ENCODE assay signal across 27 mouse cellular contexts in genomic region chr4:66908376-66908775, GRCm38 (mm10).
"Had no signal": no experiment of that assay in that cellular context is flagged by ENCODE, and none has a peak within 500 bp of the region (broad histone marks: within the 10 kb centered on the region; RNA-seq: fewer than 3 reads in every experiment).

No protein-coding gene starts in this region.

- H3K4me3 ChIP-seq: heart, adult 2 months; heart, embryonic 13.5 days; heart, embryonic 15.5 days; hindbrain, embryonic 13.5 days; hindbrain, embryonic 15.5 days; kidney, embryonic 15.5 days; left cerebral cortex, adult 2 months; limb, embryonic 13.5 days; limb, embryonic 15.5 days; liver, embryonic 12.5 days had no signal

- H3K9me3 ChIP-seq: heart, embryonic 13.5 days; heart, embryonic 15.5 days; hindbrain, embryonic 13.5 days; hindbrain, embryonic 15.5 days; kidney, embryonic 15.5 days; limb, embryonic 13.5 days; limb, embryonic 15.5 days; liver, embryonic 12.5 days had no signal

- ATAC-seq: hindbrain, postnatal 0 days; liver, embryonic 12.5 days had no signal

- H3K36me3 ChIP-seq: heart, embryonic 13.5 days; heart, embryonic 15.5 days; hindbrain, embryonic 13.5 days; hindbrain, embryonic 15.5 days; kidney, embryonic 15.5 days; limb, embryonic 13.5 days; limb, embryonic 15.5 days; liver, embryonic 12.5 days had no signal

- H3K27ac ChIP-seq: heart, adult 2 months; heart, embryonic 13.5 days; heart, embryonic 15.5 days; hindbrain, embryonic 13.5 days; hindbrain, embryonic 15.5 days; hindbrain, postnatal 0 days; kidney, embryonic 15.5 days; kidney, postnatal 0 days; left cerebral cortex, adult 2 months; limb, embryonic 13.5 days; limb, embryonic 15.5 days; liver, embryonic 12.5 days; liver, embryonic 14.5 days had no signal

- H3K9ac ChIP-seq: heart, embryonic 13.5 days; heart, embryonic 15.5 days; hindbrain, embryonic 13.5 days; hindbrain, embryonic 15.5 days; kidney, embryonic 15.5 days; limb, embryonic 13.5 days; limb, embryonic 15.5 days; liver, embryonic 12.5 days; liver, embryonic 14.5 days had no signal

- H3K4me1 ChIP-seq: heart, embryonic 13.5 days; heart, embryonic 15.5 days; hindbrain, embryonic 13.5 days; hindbrain, embryonic 15.5 days; kidney, embryonic 15.5 days; limb, embryonic 13.5 days; limb, embryonic 15.5 days; liver, embryonic 12.5 days had no signal

- H3K4me2 ChIP-seq: heart, embryonic 11.5 days; heart, embryonic 13.5 days; heart, embryonic 15.5 days; hindbrain, embryonic 13.5 days; hindbrain, embryonic 15.5 days; kidney, embryonic 15.5 days; limb, embryonic 13.5 days; limb, embryonic 15.5 days; liver, embryonic 12.5 days had no signal

- DNase-seq: gastrocnemius, postnatal 14 days; gastrocnemius, postnatal 36 days; heart, adult 11 months; heart, adult 2 months; heart, postnatal 14 days; heart, postnatal 36 days; kidney, adult 11 months; kidney, adult 2 months; kidney, adult 9 months; kidney, postnatal 14 days; kidney, postnatal 36 days; layer of hippocampus, adult 9-11 months; layer of hippocampus, postnatal 36 days; left cerebral cortex, postnatal 4 days had no signal

- H3K27me3 ChIP-seq: heart, embryonic 13.5 days; heart, embryonic 15.5 days; hindbrain, embryonic 13.5 days; hindbrain, embryonic 15.5 days; kidney, embryonic 15.5 days; limb, embryonic 13.5 days; limb, embryonic 15.5 days; liver, embryonic 12.5 days had no signal
